Mouse (Mus musculus): ENCODE data around the gene Mypn. TPM values are rescaled to one million over a fixed set of nuclear protein-coding genes. Genes with fewer than 3 reads are reported as not detected.

The Mypn gene
- polyA plus RNA-seq, 1 experiment from 2014 or later: 0.10 TPM

- Histone ChIP-seq H3K4me3 (no peak overlapping the region), H3K27ac (no peak overlapping the region), H3K4me1 (replicated peaks) (no peaks in the 10 kb centered on the region), H3K9me3 (no peaks in the 10 kb centered on the region), H3K36me3 (no peaks in the 10 kb centered on the region), H3K27me3 (ENCODE audit: insufficient read depth, poor library complexity, severe bottlenecking) (no peaks in the 10 kb centered on the region)
- no peak for DNase-seq (ENCODE audit: low spot score)
- 87% methylated on average over 6 of the region's 6 CpGs for WGBS
These were observed 71.4 kb downstream of the Mypn start for GRCm38 (mm10) chr10:63132356-63132755.

DNA sequence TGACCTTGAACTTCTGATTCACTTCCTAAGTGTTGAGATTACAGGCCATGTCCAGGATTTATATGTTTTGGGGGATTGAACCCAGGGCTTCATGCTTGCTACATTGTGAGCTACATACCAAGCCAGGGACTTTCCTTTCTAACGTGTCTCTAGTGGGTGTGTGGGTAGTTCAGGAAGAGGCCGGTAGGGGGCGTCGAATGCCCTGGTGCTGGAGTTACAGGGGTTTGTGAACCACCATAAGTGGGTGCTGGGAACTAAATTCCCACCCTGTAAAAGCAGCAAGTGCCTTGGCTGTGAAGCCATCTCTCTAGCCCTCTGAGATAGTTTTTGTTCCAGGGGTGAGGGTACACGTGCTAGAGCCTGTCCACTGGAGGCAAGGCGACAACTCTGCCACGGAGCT lies 73.3 kb downstream of the Mypn start:
- no peak overlapping the region for H3K4me3 ChIP-seq
- H3K9me3 ChIP-seq: no peaks in the 10 kb centered on the region
- 69% methylated on average over 7 of the region's 7 CpGs for WGBS
- DNase-seq (ENCODE audit: low spot score): no peak
- H3K36me3 ChIP-seq: no peaks in the 10 kb centered on the region
- no peaks in the 10 kb centered on the region for H3K27me3 ChIP-seq (ENCODE audit: insufficient read depth, poor library complexity, severe bottlenecking)
- no peak overlapping the region for H3K27ac ChIP-seq
- H3K4me1 ChIP-seq (replicated peaks): no peaks in the 10 kb centered on the region

DNA sequence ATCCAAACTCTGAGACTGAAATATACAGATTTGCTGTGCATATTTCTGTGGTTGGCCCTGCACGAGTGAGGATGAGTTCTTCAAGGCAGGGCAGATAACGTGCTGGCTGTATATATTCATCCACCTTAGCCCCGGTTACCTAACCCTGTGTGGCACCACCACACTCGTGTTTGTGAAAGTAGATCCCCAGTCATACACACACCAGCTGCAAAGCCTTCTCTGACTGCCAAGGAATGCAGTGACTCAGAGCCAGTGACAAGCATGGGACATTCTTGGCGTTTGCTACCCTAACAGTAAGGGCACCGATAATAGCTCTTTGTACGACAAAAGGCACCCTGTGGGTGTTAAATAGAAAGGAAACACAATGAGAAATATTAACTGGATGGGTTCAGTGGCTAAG lies 75.5 kb downstream of the Mypn start:
- no peak for DNase-seq (ENCODE audit: low spot score)
- H3K4me1 ChIP-seq (replicated peaks): no peaks in the 10 kb centered on the region
- 72% methylated on average over 7 of the region's 7 CpGs for WGBS
- no peaks in the 10 kb centered on the region for H3K36me3 ChIP-seq
- no peaks in the 10 kb centered on the region for H3K9me3 ChIP-seq
- H3K4me3 ChIP-seq: no peak overlapping the region
- H3K27ac ChIP-seq: no peak overlapping the region
- H3K27me3 ChIP-seq (ENCODE audit: insufficient read depth, poor library complexity, severe bottlenecking): no peaks in the 10 kb centered on the region

GRCm38 (mm10) chr10:63127156-63127555 lies 76.6 kb downstream of the Mypn start:
- Histone ChIP-seq H3K27ac (no peak overlapping the region), H3K36me3 (no peaks in the 10 kb centered on the region), H3K4me3 (no peak overlapping the region), H3K4me1 (replicated peaks) (no peaks in the 10 kb centered on the region), H3K27me3 (ENCODE audit: insufficient read depth, poor library complexity, severe bottlenecking) (no peaks in the 10 kb centered on the region), H3K9me3 (no peaks in the 10 kb centered on the region)
- no peak for DNase-seq (ENCODE audit: low spot score)
- 93% methylated on average over 6 of the region's 6 CpGs for WGBS

- H3K9me3 ChIP-seq: no peaks in the 10 kb centered on the region
- no peaks in the 10 kb centered on the region for H3K27me3 ChIP-seq (ENCODE audit: insufficient read depth, poor library complexity, severe bottlenecking)
- WGBS: 91% methylated on average over 4 of the region's 4 CpGs
- no peak overlapping the region for H3K4me3 ChIP-seq
- H3K4me1 ChIP-seq (replicated peaks): no peaks in the 10 kb centered on the region
- no peaks in the 10 kb centered on the region for H3K36me3 ChIP-seq
- no peak for DNase-seq (ENCODE audit: low spot score)
- no peak overlapping the region for H3K27ac ChIP-seq
These were observed 77.6 kb downstream of the Mypn start for GRCm38 (mm10) chr10:63126116-63126515.

DNA sequence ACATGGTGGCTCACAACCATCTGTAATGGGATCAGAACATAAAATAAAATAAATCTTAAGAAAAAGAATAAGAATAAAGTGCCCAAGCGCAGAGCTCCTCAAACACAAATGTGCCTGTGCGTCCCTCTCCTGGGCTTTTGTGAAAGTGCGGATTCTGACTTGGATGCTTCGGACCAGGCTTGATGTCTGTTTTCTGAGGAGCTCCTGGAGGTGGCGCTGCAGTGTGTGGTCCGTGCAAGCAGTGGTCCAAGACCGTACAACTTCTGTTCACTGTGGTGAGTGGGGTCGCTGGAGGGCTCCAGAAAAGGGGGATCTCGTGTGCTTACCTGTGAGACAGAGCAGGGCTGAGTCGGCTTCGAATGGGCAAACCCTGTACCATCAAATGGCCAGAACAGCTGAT lies 78.4 kb downstream of the Mypn start:
- peak; percentile 21 for DNase-seq (ENCODE audit: low spot score)
- no peaks in the 10 kb centered on the region for H3K27me3 ChIP-seq (ENCODE audit: insufficient read depth, poor library complexity, severe bottlenecking)

DNA sequence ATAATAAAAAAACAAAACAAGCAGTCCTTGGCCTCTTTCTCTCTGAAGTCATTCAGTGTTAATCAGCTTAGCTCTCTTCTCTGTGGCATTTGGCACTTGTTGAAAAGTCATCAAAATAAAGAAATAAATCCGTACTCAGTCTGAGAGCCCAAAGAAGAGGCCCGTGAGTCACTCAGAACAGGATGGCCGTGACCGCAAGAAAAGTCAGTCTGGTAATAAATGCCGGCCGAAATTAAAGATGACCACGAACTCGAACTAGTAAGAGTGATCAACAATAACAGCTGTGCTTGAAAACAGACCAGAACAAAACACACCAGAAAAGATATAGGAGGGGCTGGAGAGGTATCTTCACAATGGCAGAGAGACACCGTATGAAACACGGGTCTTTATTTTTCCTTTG lies 79.7 kb downstream of the Mypn start:
- 94% methylated on average over 10 of the region's 10 CpGs for WGBS

More for the DNA sequence above, 78.4 kb downstream of the Mypn start:
- no peaks in the 10 kb centered on the region for H3K4me1 ChIP-seq (replicated peaks)
- no peak overlapping the region for H3K4me3 ChIP-seq
- 33% methylated on average over 11 of the region's 11 CpGs for WGBS
- no peak overlapping the region for H3K27ac ChIP-seq
- no peaks in the 10 kb centered on the region for H3K9me3 ChIP-seq
- no peaks in the 10 kb centered on the region for H3K36me3 ChIP-seq

GRCm38 (mm10) chr10:63123141-63123540 lies 80.6 kb downstream of the Mypn start:
- Histone ChIP-seq H3K4me3 (no peak overlapping the region), H3K27ac (no peak overlapping the region), H3K36me3 (no peaks in the 10 kb centered on the region), H3K4me1 (replicated peaks) (no peaks in the 10 kb centered on the region), H3K9me3 (no peaks in the 10 kb centered on the region), H3K27me3 (ENCODE audit: insufficient read depth, poor library complexity, severe bottlenecking) (no peaks in the 10 kb centered on the region)
- 88% methylated on average over 8 of the region's 8 CpGs for WGBS
- DNase-seq (ENCODE audit: low spot score): no peak

More for the DNA sequence above, 79.7 kb downstream of the Mypn start:
- Histone ChIP-seq H3K27me3 (ENCODE audit: insufficient read depth, poor library complexity, severe bottlenecking) (no peaks in the 10 kb centered on the region), H3K9me3 (no peaks in the 10 kb centered on the region), H3K36me3 (no peaks in the 10 kb centered on the region), H3K4me3 (no peak overlapping the region), H3K27ac (no peak overlapping the region), H3K4me1 (replicated peaks) (no peaks in the 10 kb centered on the region)
- DNase-seq (ENCODE audit: low spot score): no peak

DNA sequence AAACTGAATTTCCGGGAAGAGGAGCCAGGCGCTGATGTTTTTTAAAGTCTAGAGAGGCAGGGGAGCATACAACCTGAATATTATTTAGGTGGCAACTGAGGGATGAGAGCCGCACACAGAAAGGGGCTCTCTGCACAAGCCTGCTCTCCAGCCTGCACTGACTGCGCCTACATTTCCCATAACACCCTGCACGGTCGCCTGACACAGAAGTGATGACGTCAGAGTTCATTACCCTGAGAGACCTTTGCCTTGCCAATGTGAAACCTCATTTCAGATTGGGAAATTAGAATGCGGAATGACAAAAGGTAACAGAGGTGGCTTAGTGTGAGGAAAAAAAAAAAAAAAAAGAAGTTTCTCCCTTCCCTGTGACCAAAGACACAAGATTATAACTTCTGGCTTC lies 81.2 kb downstream of the Mypn start:
- peak; percentile 33 for DNase-seq (ENCODE audit: low spot score)
- no peaks in the 10 kb centered on the region for H3K9me3 ChIP-seq
- WGBS: 36% methylated on average over 8 of the region's 8 CpGs
- H3K4me1 ChIP-seq (replicated peaks): no peaks in the 10 kb centered on the region
- H3K27ac ChIP-seq: no peak overlapping the region
- H3K27me3 ChIP-seq (ENCODE audit: insufficient read depth, poor library complexity, severe bottlenecking): no peaks in the 10 kb centered on the region
- H3K4me3 ChIP-seq: no peak overlapping the region
- no peaks in the 10 kb centered on the region for H3K36me3 ChIP-seq

GRCm38 (mm10) chr10:63121961-63122360 lies 81.8 kb downstream of the Mypn start:
- no peak overlapping the region for H3K27ac ChIP-seq
- 86% methylated on average over 14 of the region's 14 CpGs for WGBS
- H3K36me3 ChIP-seq: no peaks in the 10 kb centered on the region
- H3K4me1 ChIP-seq (replicated peaks): no peaks in the 10 kb centered on the region
- H3K4me3 ChIP-seq: no peak overlapping the region
- no peaks in the 10 kb centered on the region for H3K9me3 ChIP-seq
- H3K27me3 ChIP-seq (ENCODE audit: insufficient read depth, poor library complexity, severe bottlenecking): no peaks in the 10 kb centered on the region
- no peak for DNase-seq (ENCODE audit: low spot score)

- no peak for DNase-seq (ENCODE audit: low spot score)
- Histone ChIP-seq H3K9me3 (no peaks in the 10 kb centered on the region), H3K36me3 (no peaks in the 10 kb centered on the region), H3K27ac (no peak overlapping the region), H3K27me3 (ENCODE audit: insufficient read depth, poor library complexity, severe bottlenecking) (no peaks in the 10 kb centered on the region), H3K4me3 (no peak overlapping the region), H3K4me1 (replicated peaks) (no peaks in the 10 kb centered on the region)
- whole genome bisulfite sequencing: 74% methylated on average over 14 of the region's 14 CpGs
These were observed 83.8 kb downstream of the Mypn start for GRCm38 (mm10) chr10:63119916-63120315.

DNA sequence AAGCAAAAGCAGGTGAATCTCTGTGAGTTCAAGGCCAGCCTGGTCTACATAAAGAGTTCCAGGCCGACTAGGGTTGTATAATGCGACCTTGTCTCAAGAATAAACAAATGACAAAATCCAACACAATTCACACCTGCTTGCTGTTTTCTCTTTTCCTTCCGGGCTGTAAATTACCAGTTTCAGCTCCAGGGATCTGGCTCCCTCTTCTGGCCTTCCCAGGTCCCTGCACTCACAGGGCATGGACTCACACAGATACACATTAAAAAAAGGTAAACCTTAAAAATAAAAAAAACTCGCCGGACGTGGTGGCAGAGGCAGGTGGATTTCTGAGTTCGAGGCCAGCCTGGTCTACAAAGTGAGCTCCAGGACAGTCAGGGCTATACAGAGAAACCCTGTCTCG lies 86.2 kb downstream of the Mypn start:
- WGBS: 92% methylated on average over 8 of the region's 8 CpGs
- Histone ChIP-seq H3K4me3 (no peak overlapping the region), H3K27ac (no peak overlapping the region), H3K9me3 (no peaks in the 10 kb centered on the region), H3K27me3 (ENCODE audit: insufficient read depth, poor library complexity, severe bottlenecking) (no peaks in the 10 kb centered on the region), H3K36me3 (no peaks in the 10 kb centered on the region), H3K4me1 (replicated peaks) (no peaks in the 10 kb centered on the region)
- no peak for DNase-seq (ENCODE audit: low spot score)

DNA sequence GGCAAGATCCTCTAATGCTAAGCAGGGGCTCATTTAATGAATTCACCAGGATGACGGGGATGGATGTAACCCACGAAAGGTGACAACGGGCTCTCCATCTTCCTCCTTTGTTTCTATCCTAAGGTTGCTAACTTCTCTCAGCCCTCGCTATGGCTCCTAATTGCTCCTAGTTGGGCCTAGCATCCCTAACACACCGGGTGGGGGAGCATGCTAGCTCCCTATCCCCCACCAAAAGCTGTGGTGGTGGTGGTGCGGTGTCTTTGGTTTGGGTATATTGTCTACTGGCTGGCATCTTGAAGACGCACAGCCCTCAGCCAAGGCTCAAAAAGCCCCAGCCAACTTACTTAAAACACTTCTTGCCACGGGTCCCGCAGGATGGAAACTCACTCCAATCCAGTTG lies 87.4 kb downstream of the Mypn start:
- no peak overlapping the region for H3K27ac ChIP-seq

DNA sequence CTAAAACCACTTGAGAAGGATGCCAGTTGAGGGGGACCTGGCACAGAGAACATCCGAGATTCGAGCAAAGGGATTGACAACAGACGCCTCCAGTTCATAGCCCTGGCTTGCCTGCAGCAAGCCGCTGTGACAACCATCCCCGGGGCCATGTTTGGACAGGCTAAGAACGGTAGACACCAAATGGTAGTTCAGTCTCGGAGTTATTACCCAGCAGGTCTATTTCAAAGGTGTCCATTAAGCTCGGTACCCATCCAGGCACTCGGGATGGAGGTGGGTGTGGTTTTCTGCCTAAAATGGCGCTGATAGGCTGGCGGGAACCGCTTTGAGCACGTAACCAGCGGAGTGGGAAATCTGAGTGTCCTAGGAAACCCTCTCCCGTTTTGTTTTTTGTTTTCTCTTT lies 87.9 kb downstream of the Mypn start:
- no peak overlapping the region for H3K27ac ChIP-seq
- DNase-seq (ENCODE audit: low spot score): no peak

More for the DNA sequence above, 87.4 kb downstream of the Mypn start:
- WGBS: 94% methylated on average over 9 of the region's 9 CpGs
- H3K27me3 ChIP-seq (ENCODE audit: insufficient read depth, poor library complexity, severe bottlenecking): no peaks in the 10 kb centered on the region
- no peaks in the 10 kb centered on the region for H3K4me1 ChIP-seq (replicated peaks)
- no peak for DNase-seq (ENCODE audit: low spot score)
- no peaks in the 10 kb centered on the region for H3K36me3 ChIP-seq
- H3K9me3 ChIP-seq: no peaks in the 10 kb centered on the region
- H3K4me3 ChIP-seq: no peak overlapping the region

More for the DNA sequence above, 87.9 kb downstream of the Mypn start:
- no peak overlapping the region for H3K4me3 ChIP-seq
- H3K9me3 ChIP-seq: no peaks in the 10 kb centered on the region; the same call in 1 of the 2 replicates
- WGBS: 88% methylated on average over 15 of the region's 15 CpGs
- H3K36me3 ChIP-seq: no peaks in the 10 kb centered on the region
- no peaks in the 10 kb centered on the region for H3K4me1 ChIP-seq (replicated peaks)
- no peaks in the 10 kb centered on the region for H3K27me3 ChIP-seq (ENCODE audit: insufficient read depth, poor library complexity, severe bottlenecking)

Data from hindbrain, embryonic 10.5 days (tissue).